Mouse (Mus musculus): Measurements from ENCODE around the gene Zfp219. TPM values are rescaled to one million over a fixed set of nuclear protein-coding genes. Genes with fewer than 3 reads are reported as not detected.

Gene Zfp219
- polyA plus RNA-seq, 1 experiment from 2014 or later: 43.3 TPM

GRCm38 (mm10) chr14:51994453-51994852 is 26.1 kb downstream of the Zfp219 start:
- no peak overlapping the region for H3K9ac ChIP-seq (replicated peaks)
- peaks cover 84% of the 10 kb centered on the region for H3K36me3 ChIP-seq
- no peaks in the 10 kb centered on the region for H3K9me3 ChIP-seq
- 0 out of 2 replicates have a peak, but pooled peaks cover 4% of the 10 kb centered on the region for H3K4me1 ChIP-seq
- ATAC-seq (replicated peaks): no peak
- H3K4me2 ChIP-seq (replicated peaks): no peak overlapping the region
- no peak overlapping the region for H3K4me3 ChIP-seq
- H3K27ac ChIP-seq (replicated peaks): no peak overlapping the region
- no peaks in the 10 kb centered on the region for H3K27me3 ChIP-seq
- 93% methylated on average over 4 of the region's 4 CpGs for WGBS

DNA sequence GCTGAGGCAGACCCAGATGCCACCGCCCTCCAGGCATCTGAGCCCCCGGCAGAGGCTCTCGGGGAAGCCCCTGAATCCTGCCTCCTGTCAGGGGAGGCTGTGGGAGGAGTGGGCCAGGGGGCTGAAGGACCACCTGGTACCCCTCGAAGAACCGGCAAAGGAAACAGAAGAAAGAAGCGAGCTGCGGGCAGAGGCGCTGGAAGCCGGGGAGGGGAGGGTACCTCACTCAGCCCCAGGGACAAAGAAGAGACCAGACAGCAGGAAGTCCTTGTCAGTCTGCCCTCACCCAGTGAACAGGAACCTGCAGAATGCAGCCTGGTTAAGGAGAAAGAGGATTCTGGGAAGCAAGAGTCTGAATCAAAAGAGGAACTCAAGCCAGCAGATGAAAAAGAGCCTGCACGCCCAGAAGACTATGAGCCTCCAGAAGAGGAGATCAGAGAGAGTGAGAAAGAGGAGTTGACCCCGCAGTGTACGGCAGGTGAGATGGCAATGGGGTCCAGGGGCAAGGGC is 31.0 kb downstream of the Zfp219 start:
- Histone ChIP-seq H3K4me3 (no peak overlapping the region), H3K4me2 (replicated peaks) (no peak overlapping the region), H3K9ac (replicated peaks) (no peak overlapping the region), H3K36me3 (peaks cover 50% of the 10 kb centered on the region), H3K9me3 (no peaks in the 10 kb centered on the region), H3K27ac (replicated peaks) (no peak overlapping the region), H3K4me1 (peaks cover 30% of the 10 kb centered on the region), H3K27me3 (no peaks in the 10 kb centered on the region)
- 68% methylated on average over 12 of the region's 12 CpGs for whole genome bisulfite sequencing
- ATAC-seq (replicated peaks): no peak

- Histone ChIP-seq H3K9ac (replicated peaks) (no peak overlapping the region), H3K9me3 (no peaks in the 10 kb centered on the region), H3K27me3 (no peaks in the 10 kb centered on the region), H3K4me1 (peaks cover 36% of the 10 kb centered on the region), H3K27ac (replicated peaks) (no peak overlapping the region), H3K36me3 (peaks cover 44% of the 10 kb centered on the region), H3K4me3 (no peak overlapping the region), H3K4me2 (replicated peaks) (no peak overlapping the region)
- WGBS: 78% methylated on average over 12 of the region's 12 CpGs
- ATAC-seq (replicated peaks): no peak
These were observed 31.8 kb downstream of the Zfp219 start for GRCm38 (mm10) chr14:51988731-51989130.

DNA sequence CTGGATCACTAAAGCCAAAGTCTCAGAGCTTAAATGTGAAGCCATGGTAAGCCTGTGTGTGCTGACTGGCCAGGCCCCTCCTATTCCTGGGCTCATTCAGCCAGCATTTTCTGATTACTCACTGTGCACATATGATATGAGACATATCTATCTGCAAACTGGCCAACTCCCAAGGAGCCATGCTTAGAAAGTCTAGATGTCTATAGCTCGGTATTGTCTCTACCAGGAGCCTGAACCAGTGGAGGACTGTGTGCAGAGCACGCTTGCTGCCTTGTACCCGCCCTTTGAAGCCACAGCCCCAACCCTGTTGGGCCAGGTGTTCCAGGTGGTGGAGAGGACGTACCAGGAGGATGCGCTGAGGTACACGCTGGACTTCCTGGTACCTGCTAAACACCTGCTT is 33.4 kb downstream of the Zfp219 start:
- no peaks in the 10 kb centered on the region for H3K9me3 ChIP-seq
- 94% methylated on average over 6 of the region's 6 CpGs for WGBS
- H3K4me3 ChIP-seq: no peak overlapping the region
- ATAC-seq (replicated peaks): no peak
- peaks cover 34% of the 10 kb centered on the region for H3K36me3 ChIP-seq
- H3K4me1 ChIP-seq: peaks cover 39% of the 10 kb centered on the region
- H3K4me2 ChIP-seq (replicated peaks): no peak overlapping the region
- no peak overlapping the region for H3K9ac ChIP-seq (replicated peaks)
- no peaks in the 10 kb centered on the region for H3K27me3 ChIP-seq
- no peak overlapping the region for H3K27ac ChIP-seq (replicated peaks)

DNA sequence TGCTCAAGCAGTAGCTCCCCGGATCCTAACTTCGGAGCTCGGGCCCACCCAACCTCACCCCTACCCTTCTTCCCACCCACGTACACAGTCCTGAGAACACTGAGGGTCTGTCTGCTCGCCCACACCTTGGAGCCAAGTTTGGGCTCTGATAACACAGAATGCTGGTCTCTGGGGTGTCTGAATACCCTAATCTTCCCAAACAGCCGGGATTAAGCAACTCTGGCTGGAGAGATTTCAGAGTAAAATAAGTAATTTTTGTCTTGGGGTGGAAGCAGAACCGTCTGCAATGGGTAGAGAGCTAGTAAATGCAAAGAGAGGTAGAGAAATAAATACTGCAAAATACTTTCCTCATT is 34.4 kb downstream of the Zfp219 start:
- WGBS: 3% methylated on average over 7 of the region's 7 CpGs
- Histone ChIP-seq H3K27ac (replicated peaks) (peak overlapping the region; percentile 86), H3K27me3 (no peaks in the 10 kb centered on the region), H3K4me3 (peak overlapping the region; percentile 69), H3K4me1 (peaks cover 39% of the 10 kb centered on the region), H3K4me2 (replicated peaks) (peak overlapping the region; percentile 91), H3K36me3 (peaks cover 23% of the 10 kb centered on the region), H3K9me3 (no peaks in the 10 kb centered on the region), H3K9ac (replicated peaks) (peak overlapping the region; percentile 75)
- no peak for ATAC-seq (replicated peaks)

DNA sequence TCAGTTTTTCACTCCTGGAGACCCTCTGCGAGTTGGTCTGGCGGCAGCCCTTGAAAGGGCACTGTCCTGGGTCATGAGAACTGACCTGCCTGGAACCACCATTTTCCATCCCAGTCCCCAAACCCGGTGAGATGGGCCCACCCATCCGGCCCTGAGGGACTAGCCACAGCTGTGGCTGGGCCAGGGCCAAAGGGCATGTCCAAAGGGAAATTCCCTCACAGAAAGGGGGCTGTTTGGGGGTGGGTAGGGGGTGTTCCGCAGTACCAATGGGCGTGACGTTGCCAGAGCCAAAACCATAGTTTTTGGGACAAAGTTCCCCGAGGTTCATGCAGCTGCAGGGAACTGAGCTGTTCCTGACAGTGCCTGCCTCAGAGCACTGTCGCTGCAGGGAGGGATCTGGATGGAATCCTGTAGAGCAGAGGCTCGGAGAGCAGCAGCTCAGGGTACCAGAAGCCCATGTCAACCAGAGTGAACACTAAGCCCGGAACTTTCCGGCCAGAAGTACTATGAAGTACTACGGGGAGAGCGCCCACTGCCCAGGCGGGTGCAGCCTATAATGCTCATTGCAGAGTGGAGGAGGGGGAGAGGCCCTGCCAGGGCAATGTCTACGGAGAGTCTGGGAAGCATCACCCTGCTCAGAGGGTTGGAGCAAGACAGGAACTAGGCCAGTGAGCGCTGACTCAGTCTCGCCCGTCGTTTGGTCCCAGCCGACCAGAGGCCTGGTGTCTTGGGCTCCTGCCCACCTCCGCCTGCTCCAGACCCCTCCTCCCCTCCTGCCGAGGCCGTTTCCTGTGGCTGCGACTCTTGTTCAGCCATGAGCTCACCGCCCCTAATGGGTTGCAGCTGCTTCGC is 35.0 kb downstream of the Zfp219 start:
- H3K27me3 ChIP-seq: no peaks in the 10 kb centered on the region
- peak overlapping the region; percentile 91 for H3K4me2 ChIP-seq (replicated peaks)
- under 1% methylated on average over 27 of the region's 27 CpGs for WGBS
- H3K27ac ChIP-seq (replicated peaks): peak overlapping the region; percentile 86
- peak overlapping the region; percentile 69 for H3K4me3 ChIP-seq
- H3K9me3 ChIP-seq: no peaks in the 10 kb centered on the region
- peak overlapping the region; percentile 75 for H3K9ac ChIP-seq (replicated peaks)
- peaks cover 20% of the 10 kb centered on the region; the same call in 1 of the 2 replicates for H3K36me3 ChIP-seq
- ATAC-seq (replicated peaks): peak; percentile 59
- H3K4me1 ChIP-seq: peaks cover 39% of the 10 kb centered on the region

DNA sequence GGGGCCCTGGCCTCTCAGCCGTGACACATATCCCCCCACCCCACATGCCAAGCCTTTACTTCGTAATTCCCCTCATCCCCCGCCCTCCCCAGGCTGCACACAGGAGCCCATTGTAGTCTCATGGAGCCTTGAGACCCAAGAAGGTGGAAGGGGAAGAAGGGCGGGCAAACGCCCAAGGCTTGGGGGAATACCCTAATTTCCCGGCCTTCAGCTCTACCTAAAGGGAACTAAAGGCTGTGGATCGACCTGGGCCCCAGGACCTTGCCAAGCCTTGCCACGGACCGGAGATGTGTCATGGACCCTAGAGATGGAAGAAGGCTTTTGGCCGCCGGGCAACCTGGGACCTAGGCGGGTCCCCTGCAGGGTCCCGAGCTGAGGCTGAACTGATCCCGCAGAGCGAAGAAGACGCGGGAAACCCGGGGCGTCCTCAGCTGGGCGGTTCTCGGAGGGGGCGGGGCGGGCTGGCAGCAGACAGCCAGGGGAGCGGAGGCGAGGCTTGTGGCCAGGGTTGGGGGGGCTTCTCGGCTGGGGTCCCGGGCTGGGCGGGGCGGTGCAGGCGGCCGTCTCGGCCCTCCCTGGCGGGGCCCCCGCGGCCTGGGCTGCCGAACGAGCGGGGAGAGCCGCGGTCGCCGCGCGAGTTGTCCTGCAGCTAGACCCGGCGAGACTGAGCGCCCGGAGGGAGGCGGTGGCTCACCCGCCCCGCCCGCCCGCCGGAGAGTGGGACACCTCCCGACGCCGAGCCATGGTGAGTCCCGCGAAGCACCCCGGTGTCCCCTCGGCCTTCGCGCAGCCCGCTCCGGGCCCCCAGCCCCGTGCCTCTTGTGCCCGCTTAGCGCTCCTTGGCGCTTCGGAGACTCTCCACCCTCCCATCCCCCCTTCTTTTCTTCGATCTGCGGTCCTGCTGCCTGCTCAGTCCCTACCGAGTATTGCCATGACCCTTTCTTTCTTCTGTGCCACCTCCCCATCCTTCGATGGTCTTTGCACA is 36.0 kb downstream of the Zfp219 start, which contains the start of gene Arhgef40:
TSS of gene Arhgef40 (plus strand) at position 473 of the 985 bp plus-strand sequence.
- H3K9ac ChIP-seq (replicated peaks): peak within 1 kb of the TSS; percentile 75
- WGBS: under 1% methylated on average over 64 of the region's 74 CpGs

GRCm38 (mm10) chr14:51983855-51984246 is 36.7 kb downstream of the Zfp219 start:
- peak overlapping the region; percentile 91 for H3K4me2 ChIP-seq (replicated peaks)
- no peaks in the 10 kb centered on the region for H3K27me3 ChIP-seq
- peaks cover 37% of the 10 kb centered on the region for H3K4me1 ChIP-seq
- H3K9ac ChIP-seq (replicated peaks): peak overlapping the region; percentile 75
- ATAC-seq (replicated peaks): no peak
- WGBS: 6% methylated on average over 10 of the region's 10 CpGs
- H3K36me3 ChIP-seq: peaks cover 4% of the 10 kb centered on the region; the same call in 1 of the 2 replicates
- peak overlapping the region; percentile 86 for H3K27ac ChIP-seq (replicated peaks)
- no peaks in the 10 kb centered on the region for H3K9me3 ChIP-seq
- peak overlapping the region; percentile 69 for H3K4me3 ChIP-seq

More for the DNA sequence above, 36.0 kb downstream of the Zfp219 start, which contains the start of gene Arhgef40:
- H3K4me2 ChIP-seq (replicated peaks): peak within 1 kb of the TSS; percentile 91
- no peaks in the 10 kb centered on the region for H3K27me3 ChIP-seq
- H3K36me3 ChIP-seq: peaks cover 11% of the 10 kb centered on the region; the same call in 1 of the 2 replicates
- peaks cover 39% of the 10 kb centered on the region for H3K4me1 ChIP-seq
- no peaks in the 10 kb centered on the region for H3K9me3 ChIP-seq
- H3K27ac ChIP-seq (replicated peaks): peak within 1 kb of the TSS; percentile 86
- peak; percentile 86 for ATAC-seq (replicated peaks)
- peak within 1 kb of the TSS; percentile 69 for H3K4me3 ChIP-seq

GRCm38 (mm10) chr14:51983251-51983650 is 37.3 kb downstream of the Zfp219 start:
- Histone ChIP-seq H3K9ac (replicated peaks) (no peak overlapping the region), H3K36me3 (0 out of 2 replicates have a peak, but pooled peaks cover 4% of the 10 kb centered on the region), H3K27me3 (no peaks in the 10 kb centered on the region), H3K9me3 (no peaks in the 10 kb centered on the region), H3K4me2 (replicated peaks) (peak overlapping the region; percentile 91), H3K4me1 (peaks cover 34% of the 10 kb centered on the region), H3K4me3 (no peak overlapping the region), H3K27ac (replicated peaks) (no peak overlapping the region)
- no peak for ATAC-seq (replicated peaks)
- 60% methylated on average over 4 of the region's 4 CpGs for WGBS

DNA sequence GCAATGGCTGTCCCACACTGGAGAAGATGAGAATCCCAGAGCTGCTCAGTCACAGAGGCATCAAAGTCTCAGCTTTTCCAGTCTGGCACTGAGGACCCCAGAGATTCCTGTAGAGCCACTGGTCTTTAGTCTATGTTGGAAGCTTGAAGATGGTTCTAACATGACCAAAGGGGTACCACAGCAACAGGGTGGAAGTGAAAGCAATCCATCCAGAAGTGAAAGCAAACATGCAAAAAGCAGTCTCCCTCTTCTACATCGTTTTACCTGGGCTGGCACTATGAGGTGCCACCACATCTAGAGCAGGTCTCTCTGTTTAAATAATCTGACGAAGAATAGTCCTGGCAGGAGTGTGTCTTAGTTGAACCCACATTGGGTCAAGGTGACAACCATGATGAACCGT is 41.3 kb downstream of the Zfp219 start:
- no peak overlapping the region for H3K27ac ChIP-seq (replicated peaks)
- no peak overlapping the region for H3K4me2 ChIP-seq (replicated peaks)
- ATAC-seq (replicated peaks): no peak
- no peaks in the 10 kb centered on the region for H3K27me3 ChIP-seq
- H3K9me3 ChIP-seq: no peaks in the 10 kb centered on the region
- no peaks in the 10 kb centered on the region for H3K36me3 ChIP-seq
- WGBS: 92% methylated on average over 3 of the region's 3 CpGs
- H3K4me3 ChIP-seq: no peak overlapping the region
- no peak overlapping the region for H3K9ac ChIP-seq (replicated peaks)
- H3K4me1 ChIP-seq: peaks cover 8% of the 10 kb centered on the region

DNA sequence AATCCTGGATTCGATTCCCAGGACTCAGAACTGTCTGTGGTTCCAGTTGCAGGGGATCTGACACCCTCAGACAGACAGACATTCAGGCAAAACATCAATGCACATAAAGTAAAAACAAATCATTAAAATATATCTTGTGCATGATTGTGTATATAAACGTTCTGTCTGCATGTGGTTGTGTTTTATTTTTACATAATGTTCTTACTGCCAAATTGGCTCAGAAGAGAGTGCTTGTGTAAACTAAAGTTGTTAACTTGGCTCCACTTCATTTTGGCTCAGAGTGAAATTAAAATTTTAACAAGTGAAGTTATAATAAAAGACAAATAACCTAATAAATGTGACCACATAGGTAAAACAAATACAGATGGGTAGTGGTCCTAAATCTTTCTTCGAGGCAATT is 53.1 kb downstream of the Zfp219 start:
- H3K9ac ChIP-seq (replicated peaks): no peak overlapping the region
- H3K27me3 ChIP-seq: no peaks in the 10 kb centered on the region
- no peak overlapping the region for H3K27ac ChIP-seq (replicated peaks)
- H3K4me1 ChIP-seq: no peaks in the 10 kb centered on the region
- H3K4me3 ChIP-seq: no peak overlapping the region
- WGBS: 81% methylated on average over 3 of the region's 3 CpGs
- H3K9me3 ChIP-seq: no peaks in the 10 kb centered on the region
- no peaks in the 10 kb centered on the region for H3K36me3 ChIP-seq
- no peak overlapping the region for H3K4me2 ChIP-seq (replicated peaks)
- no peak for ATAC-seq (replicated peaks)
